Mouse (Mus musculus) cortical plate, adult 2 months (tissue): ENCODE results near the gene Ndufaf2. TPM values are rescaled to one million over a fixed set of nuclear protein-coding genes. Genes with fewer than 3 reads are reported as not detected.

Source experiments
- H3K27ac ChIP-seq: fragments of 200-500 bp; 2 replicates; pipeline ENCODE4 v1.5.1; 2012; ENCODE audit warnings: low read length, control low read depth, inconsistent platforms; ENCODE audit not compliant: insufficient read depth
- H3K4me1 ChIP-seq: fragments of 200-500 bp; 2 replicates; pipeline ENCODE4 v1.6.1; 2011; ENCODE audit warnings: low read length; ENCODE audit not compliant: control insufficient read depth, insufficient read depth
- H3K4me3 ChIP-seq: fragments of 200-500 bp; 2 replicates; pipeline ENCODE4 v1.5.1; 2011; ENCODE audit warnings: mild to moderate bottlenecking, low read length, control low read depth; ENCODE audit not compliant: insufficient read depth
- CTCF ChIP-seq: fragments of 200-500 bp; IDR thresholded peaks from 2 replicates; pipeline ENCODE4 v1.5.1; 2011; ENCODE audit warnings: mild to moderate bottlenecking, control low read depth, low read length; ENCODE audit not compliant: insufficient read depth; ENCODE audit errors: extremely low read depth
- POLR2A ChIP-seq: fragments of 200-500 bp; IDR thresholded peaks from 2 replicates; pipeline ENCODE4 v1.6.1; 2011; ENCODE audit warnings: mild to moderate bottlenecking, low read length, control low read depth; ENCODE audit not compliant: insufficient read depth; ENCODE audit errors: extremely low read depth
- polyA plus RNA-seq: library from polyadenylated mRNA; depleted of rRNA; stranded (reverse); fragments of >200 nt; gene quantifications from 2 replicates; pipeline ENCODE4 v1.2.3, GENCODE M21; 2012

Ndufaf2 gene
- polyA plus RNA-seq, 1 experiment = 38.6 TPM

GRCm38 (mm10) chr13:108126246-108126645, 32.2 kb downstream of the Ndufaf2 start:
- H3K4me3 ChIP-seq = no peak overlapping the region
- peaks cover 1% of the 10 kb centered on the region; the same call in 1 of the 2 replicates for H3K4me1 ChIP-seq
- H3K27ac ChIP-seq = no peak overlapping the region
- TF ChIP-seq CTCF (no peak), POLR2A (no peak)

GRCm38 (mm10) chr13:108124096-108124495, 34.3 kb downstream of the Ndufaf2 start:
- Histone ChIP-seq H3K4me3 (no peak overlapping the region), H3K4me1 (peaks cover 1% of the 10 kb centered on the region; the same call in 1 of the 2 replicates), H3K27ac (no peak overlapping the region)
- TF ChIP-seq CTCF (no peak), POLR2A (no peak)

- no peaks in the 10 kb centered on the region for H3K4me1 ChIP-seq
- H3K27ac ChIP-seq = no peak overlapping the region
- no peak for TF ChIP-seq CTCF
- no peak for TF ChIP-seq POLR2A
- no peak overlapping the region for H3K4me3 ChIP-seq
Measured at GRCm38 (mm10) chr13:108123109-108123723, 35.2 kb downstream of the Ndufaf2 start.

GRCm38 (mm10) chr13:108119411-108120310, 38.8 kb downstream of the Ndufaf2 start:
- no peaks in the 10 kb centered on the region for H3K4me1 ChIP-seq
- TF ChIP-seq POLR2A = no peak
- no peak for TF ChIP-seq CTCF
- no peak overlapping the region for H3K27ac ChIP-seq

GRCm38 (mm10) chr13:108118188-108118587, 40.2 kb downstream of the Ndufaf2 start:
- TF ChIP-seq CTCF (no peak), POLR2A (no peak)
- Histone ChIP-seq H3K4me1 (no peaks in the 10 kb centered on the region), H3K4me3 (no peak overlapping the region), H3K27ac (no peak overlapping the region)

More at GRCm38 (mm10) chr13:108119411-108120310, 38.8 kb downstream of the Ndufaf2 start:
- H3K4me3 ChIP-seq = no peak overlapping the region

GRCm38 (mm10) chr13:108117654-108118053, 40.8 kb downstream of the Ndufaf2 start:
- no peak overlapping the region for H3K4me3 ChIP-seq
- TF ChIP-seq CTCF (no peak), POLR2A (no peak)
- H3K27ac ChIP-seq = no peak overlapping the region
- H3K4me1 ChIP-seq = no peaks in the 10 kb centered on the region

GRCm38 (mm10) chr13:108114257-108114656, 44.2 kb downstream of the Ndufaf2 start:
- no peak for TF ChIP-seq CTCF
- H3K4me1 ChIP-seq = no peaks in the 10 kb centered on the region
- H3K27ac ChIP-seq = no peak overlapping the region
- no peak overlapping the region for H3K4me3 ChIP-seq

GRCm38 (mm10) chr13:108113536-108113935, 44.9 kb downstream of the Ndufaf2 start:
- Histone ChIP-seq H3K4me1 (no peaks in the 10 kb centered on the region), H3K4me3 (no peak overlapping the region), H3K27ac (no peak overlapping the region)
- TF ChIP-seq POLR2A (no peak), CTCF (no peak)

- no peak for TF ChIP-seq POLR2A
- no peak for TF ChIP-seq CTCF
- no peak overlapping the region for H3K4me3 ChIP-seq
- no peaks in the 10 kb centered on the region for H3K4me1 ChIP-seq
- H3K27ac ChIP-seq = no peak overlapping the region
Measured at GRCm38 (mm10) chr13:108110929-108111328, 47.5 kb downstream of the Ndufaf2 start.

GRCm38 (mm10) chr13:108100700-108101099, 57.7 kb downstream of the Ndufaf2 start:
- H3K4me3 ChIP-seq = no peak overlapping the region
- no peak overlapping the region for H3K27ac ChIP-seq
- no peaks in the 10 kb centered on the region for H3K4me1 ChIP-seq
- no peak for TF ChIP-seq CTCF
- no peak for TF ChIP-seq POLR2A
